Mouse (Mus musculus) CH12.LX (cell line): ENCODE results near the gene Lrrc4. TPM values are rescaled to one million over a fixed set of nuclear protein-coding genes. Genes with fewer than 3 reads are reported as not detected.

ENCODE experiments used
- DNase-seq: peaks from one replicate; pipeline ENCODE4 v3.0.0-alpha.2; 2013; ENCODE audit errors: extremely low read depth
- H3K27ac ChIP-seq: 2 replicates; pipeline ENCODE4 v1.5.1; 2012; ENCODE audit warnings: low read depth, mild to moderate bottlenecking, control low read depth, moderate library complexity; ENCODE audit not compliant: insufficient read depth
- H3K27me3 ChIP-seq: replicated peaks from 2 replicates; pipeline ENCODE3; 2012; ENCODE audit warnings: inconsistent platforms
- H3K36me3 ChIP-seq, 2 experiments: replicated peaks in 1 of 2; 2 replicates each; pipeline versions ENCODE3 to v1.6.1; 2012; ENCODE audit warnings: inconsistent platforms in 1 of 2, low read length in 1 of 2, mild to moderate bottlenecking in 1 of 2, mixed read lengths in 1 of 2, moderate library complexity in 1 of 2; ENCODE audit not compliant: control insufficient read depth in 1 of 2, insufficient read depth in 1 of 2
- H3K4me1 ChIP-seq, 2 experiments: 2 replicates each; pipeline ENCODE4 v1.6.1; 2012; ENCODE audit warnings: inconsistent platforms in 1 of 2, moderate library complexity in 1 of 2; ENCODE audit not compliant: insufficient read depth in 2 of 2, control insufficient read depth in 1 of 2
- H3K4me2 ChIP-seq: 2 replicates; pipeline ENCODE4 v1.6.1; 2012; ENCODE audit warnings: low read depth, mild to moderate bottlenecking, control low read depth; ENCODE audit not compliant: poor library complexity, insufficient read depth, severe bottlenecking
- H3K4me3 ChIP-seq, 3 experiments: fragments of 150-350 bp in 1 of 3; sonication (generic) in 1 of 3; replicated peaks in 1 of 3; 2 replicates each; pipeline versions ENCODE3 to v1.5.1; 2011 to 2012; ENCODE audit warnings: low read depth in 2 of 3, low read length in 2 of 3, mild to moderate bottlenecking in 2 of 3, moderate library complexity in 2 of 3, control low read depth in 1 of 3, improper control_type of control experiment in 1 of 3, inconsistent platforms in 1 of 3, mixed read lengths in 1 of 3; ENCODE audit not compliant: poor library complexity in 1 of 3
- H3K79me2 ChIP-seq: replicated peaks from 2 replicates; pipeline ENCODE4 v1.6.1; 2012; ENCODE audit warnings: mild to moderate bottlenecking, moderate library complexity; ENCODE audit not compliant: control insufficient read depth, poor library complexity, insufficient read depth, severe bottlenecking; ENCODE audit errors: extremely low read depth
- H3K9ac ChIP-seq: 2 replicates; pipeline ENCODE4 v1.6.1; 2012; ENCODE audit warnings: low read depth, mild to moderate bottlenecking, control low read depth, moderate library complexity; ENCODE audit not compliant: insufficient read depth
- H3K9me3 ChIP-seq: replicated peaks from 2 replicates; pipeline ENCODE3; 2012; ENCODE audit warnings: low read length, inconsistent platforms, mixed read lengths
- BHLHE40 ChIP-seq: IDR thresholded peaks from 2 replicates; pipeline ENCODE4 v1.6.1; 2011; ENCODE audit warnings: mild to moderate bottlenecking, low read depth, low read length, improper control_type of control experiment
- CHD1 ChIP-seq: IDR thresholded peaks from 2 replicates; pipeline ENCODE4 v1.6.1; 2012; ENCODE audit warnings: low read depth, low read length, improper control_type of control experiment, inconsistent platforms
- CHD2 ChIP-seq: IDR thresholded peaks from 2 replicates; pipeline ENCODE4 v1.6.1; 2011; ENCODE audit warnings: low read length, improper control_type of control experiment
- CTCF ChIP-seq, 2 experiments: IDR thresholded peaks in 1 of 2; conservative IDR thresholded peaks in 1 of 2; 2 replicates each; pipeline ENCODE4 v1.5.1; 2011 to 2012; ENCODE audit warnings: low read depth in 2 of 2, low read length in 2 of 2, improper control_type of control experiment in 1 of 2, inconsistent platforms in 1 of 2, mild to moderate bottlenecking in 1 of 2, moderate library complexity in 1 of 2
- E2F4 ChIP-seq: IDR thresholded peaks from 2 replicates; pipeline ENCODE4 v1.6.1; 2011; ENCODE audit warnings: low read depth, low read length, improper control_type of control experiment; ENCODE audit not compliant: insufficient replicate concordance
- EP300 ChIP-seq: IDR thresholded peaks from 2 replicates; pipeline ENCODE4 v1.6.1; 2011; ENCODE audit warnings: low read length, improper control_type of control experiment
- GABPA ChIP-seq: IDR thresholded peaks from 2 replicates; pipeline ENCODE4 v1.6.1; 2012; ENCODE audit warnings: low read depth, low read length, improper control_type of control experiment, inconsistent platforms; ENCODE audit not compliant: insufficient replicate concordance
- HCFC1 ChIP-seq: IDR thresholded peaks from 2 replicates; pipeline ENCODE4 v1.6.1; 2012; ENCODE audit warnings: low read depth, mild to moderate bottlenecking, inconsistent platforms, low read length, improper control_type of control experiment
- IRF4 ChIP-seq: IDR thresholded peaks from 2 replicates; pipeline ENCODE4 v1.6.1; 2014; ENCODE audit warnings: low read depth, mild to moderate bottlenecking, inconsistent platforms, low read length, improper control_type of control experiment
- JUND ChIP-seq: conservative IDR thresholded peaks from 2 replicates; pipeline ENCODE4 v1.6.1; 2011; ENCODE audit warnings: low read depth, low read length, improper control_type of control experiment
- KAT2A ChIP-seq: IDR thresholded peaks from 2 replicates; pipeline ENCODE4 v1.6.1; 2012; ENCODE audit warnings: low read length, improper control_type of control experiment, inconsistent platforms; ENCODE audit not compliant: insufficient replicate concordance
- MAFK ChIP-seq: IDR thresholded peaks from 2 replicates; pipeline ENCODE4 v1.6.1; 2011; ENCODE audit warnings: low read length, improper control_type of control experiment; ENCODE audit not compliant: insufficient replicate concordance
- MAX ChIP-seq: IDR thresholded peaks from 2 replicates; pipeline ENCODE4 v1.6.1; 2011; ENCODE audit warnings: low read length, improper control_type of control experiment
- MAZ ChIP-seq: IDR thresholded peaks from 2 replicates; pipeline ENCODE4 v1.6.1; 2012; ENCODE audit warnings: low read depth, mild to moderate bottlenecking, inconsistent platforms, low read length, improper control_type of control experiment, moderate library complexity
- MYC ChIP-seq: IDR thresholded peaks from 2 replicates; pipeline ENCODE4 v1.6.1; 2011; ENCODE audit warnings: low read depth, mild to moderate bottlenecking, improper control_type of control experiment, low read length
- NRF1 ChIP-seq: IDR thresholded peaks from 2 replicates; pipeline ENCODE4 v1.6.1; 2014; ENCODE audit warnings: low read depth, mild to moderate bottlenecking, inconsistent platforms, low read length, improper control_type of control experiment, moderate library complexity
- PAX5 ChIP-seq: IDR thresholded peaks from 2 replicates; pipeline ENCODE4 v1.6.1; 2012; ENCODE audit warnings: low read length, inconsistent platforms, mixed read lengths
- POLR2A ChIP-seq: IDR thresholded peaks from 2 replicates; pipeline ENCODE4 v1.6.1; 2011; ENCODE audit warnings: low read depth, mild to moderate bottlenecking, improper control_type of control experiment, low read length
- RAD21 ChIP-seq: IDR thresholded peaks from 2 replicates; pipeline ENCODE4 v1.6.1; 2011; ENCODE audit warnings: low read depth, mild to moderate bottlenecking, low read length, improper control_type of control experiment, moderate library complexity
- RCOR1 ChIP-seq: conservative IDR thresholded peaks from 2 replicates; pipeline ENCODE4 v1.6.1; 2012; ENCODE audit warnings: low read depth, mild to moderate bottlenecking, inconsistent platforms, low read length, improper control_type of control experiment
- SMC3 ChIP-seq: IDR thresholded peaks from 2 replicates; pipeline ENCODE4 v1.6.1; 2011; ENCODE audit warnings: low read depth, low read length, improper control_type of control experiment
- TCF12 ChIP-seq: IDR thresholded peaks from 2 replicates; pipeline ENCODE4 v1.6.1; 2014; ENCODE audit warnings: low read depth, mild to moderate bottlenecking, inconsistent platforms, low read length, improper control_type of control experiment
- UBTF ChIP-seq: IDR thresholded peaks from 2 replicates; pipeline ENCODE4 v1.6.1; 2012; ENCODE audit warnings: low read depth, mild to moderate bottlenecking, inconsistent platforms, low read length, improper control_type of control experiment, moderate library complexity
- USF1 ChIP-seq: IDR thresholded peaks from 2 replicates; pipeline ENCODE4 v1.6.1; 2014; ENCODE audit warnings: low read depth, mild to moderate bottlenecking, inconsistent platforms, low read length, improper control_type of control experiment
- USF2 ChIP-seq: conservative IDR thresholded peaks from 2 replicates; pipeline ENCODE4 v1.6.1; 2011; ENCODE audit warnings: low read depth, low read length, improper control_type of control experiment
- ZC3H11A ChIP-seq: IDR thresholded peaks from 2 replicates; pipeline ENCODE4 v1.6.1; 2012; ENCODE audit warnings: low read depth, mild to moderate bottlenecking, inconsistent platforms, low read length, improper control_type of control experiment
- ZMIZ1 ChIP-seq: IDR thresholded peaks from 2 replicates; pipeline ENCODE4 v1.6.1; 2012; ENCODE audit warnings: low read depth, mild to moderate bottlenecking, inconsistent platforms, low read length, improper control_type of control experiment
- ZNF384 ChIP-seq: IDR thresholded peaks from 2 replicates; pipeline ENCODE4 v1.6.1; 2012; ENCODE audit warnings: low read depth, low read length, improper control_type of control experiment, inconsistent platforms
- dilution Hi-C: fragments of 300-500 bp; cut with MboI; formaldehyde crosslinking; loops from 2 replicates; pipeline ENCODE4 v1.14.3; 2020; ENCODE audit warnings: low sequenced_read_pairs; ENCODE audit not compliant: extremely low pct_unique_long_range_greater_than_20kb, extremely low pct_ligation_motif_present
- in situ Hi-C: fragments of 300-500 bp; cut with MboI; formaldehyde crosslinking; loops from 3 replicates; pipeline ENCODE4 v1.14.3; 2019; ENCODE audit warnings: low sequenced_read_pairs, low pct_ligation_motif_present, low pct_unique_long_range_greater_than_20kb, mixed read lengths
- polyA plus RNA-seq: library from polyadenylated mRNA; unstranded; fragments of >175 nt; gene quantifications from 2 replicates; pipeline ENCODE4 v1.2.1, GENCODE M21; 2012; ENCODE audit warnings: low read depth; ENCODE audit not compliant: insufficient read length
- total RNA-seq, 2 experiments: library from RNA; depleted of rRNA; stranded (reverse); fragments of 300-350 nt in 1 of 2; fragments of >200 nt in 1 of 2; gene quantifications; 2 replicates each; pipeline ENCODE4 v1.2.3; 2012 to 2014

The Lrrc4 gene
- total and polyA plus RNA-seq, 3 experiments = 0.09 to 0.55 TPM; not detected in 1

- dilution Hi-C loops = no loop called here
- in situ Hi-C loops = no loop called here
- no peak overlapping the region for H3K27ac ChIP-seq
Measured at GRCm38 (mm10) chr6:28663670-28664069, 167.9 kb downstream of the Lrrc4 start.

GRCm38 (mm10) chr6:28663004-28663403 lies 168.5 kb downstream of the Lrrc4 start:
- Histone ChIP-seq H3K9me3 (no peaks in the 10 kb centered on the region), H3K9ac (no peak overlapping the region), H3K79me2 (peaks cover 12% of the 10 kb centered on the region; the same call in 1 of the 2 replicates), H3K36me3 (peaks cover 6 to 53% of the 10 kb centered on the region in 2 experiments), H3K27ac (no peak overlapping the region), H3K4me2 (no peak overlapping the region), H3K27me3 (no peaks in the 10 kb centered on the region), H3K4me1 (no peaks in the 10 kb centered on the region), H3K4me3 (no peak overlapping the region)
- no peak for DNase-seq
- dilution Hi-C loops = no loop called here
- TF ChIP-seq ZMIZ1 = no peak
- TF ChIP-seq BHLHE40 = no peak
- TF ChIP-seq JUND = no peak
- TF ChIP-seq RCOR1 = no peak
- no peak for TF ChIP-seq ZNF384
- no peak for TF ChIP-seq KAT2A
- no peak for TF ChIP-seq GABPA
- no peak for TF ChIP-seq HCFC1
- no peak for TF ChIP-seq UBTF
- TF ChIP-seq MYC = no peak
- no peak for TF ChIP-seq IRF4
- no peak for TF ChIP-seq SMC3
- no peak for TF ChIP-seq EP300
- no peak for TF ChIP-seq CHD1
- TF ChIP-seq TCF12 = no peak
- TF ChIP-seq USF1 = no peak
- TF ChIP-seq E2F4 = no peak
- no peak for TF ChIP-seq ZC3H11A
- in situ Hi-C loops = no loop called here

More at GRCm38 (mm10) chr6:28663670-28664069, 167.9 kb downstream of the Lrrc4 start:
- Histone ChIP-seq H3K9ac (no peak overlapping the region), H3K4me3 (no peak overlapping the region), H3K4me2 (no peak overlapping the region), H3K27me3 (no peaks in the 10 kb centered on the region), H3K36me3 (peaks cover 11 to 57% of the 10 kb centered on the region in 2 experiments), H3K79me2 (peaks cover 12% of the 10 kb centered on the region; the same call in 1 of the 2 replicates), H3K4me1 (no peaks in the 10 kb centered on the region), H3K9me3 (no peaks in the 10 kb centered on the region)
- no peak for DNase-seq
- TF ChIP-seq USF2 (no peak), CTCF (conservative IDR thresholded peaks at IDR 0.05 in 1 of 2, IDR thresholded peaks at IDR 0.05 in 1 of 2; ENCODE audit: low read depth in 2 of 2, low read length in 2 of 2) (no peak), POLR2A (no peak), ZMIZ1 (no peak), MAX (no peak), RCOR1 (no peak), EP300 (no peak), NRF1 (no peak), GABPA (no peak), UBTF (no peak), RAD21 (no peak), MAFK (no peak), CHD2 (no peak), KAT2A (no peak), E2F4 (no peak), MAZ (no peak), PAX5 (no peak)
